Mouse (Mus musculus) intestine, embryonic 16.5 days (tissue): ENCODE results near the gene Zfp518b. TPM values are rescaled to one million over a fixed set of nuclear protein-coding genes. Genes with fewer than 3 reads are reported as not detected.

ENCODE experiments used
- ATAC-seq: fragments of 200-750 bp; cut with Nextera tagmentation; 2 replicates; pipeline ENCODE4 v1.8.0; 2017; ENCODE audit warnings: moderate TSS enrichment, moderate library complexity
- H3K27ac ChIP-seq: fragments of 300-500 bp; sonication (generic); 2 replicates; pipeline ENCODE4 v1.5.1; 2014; ENCODE audit warnings: mild to moderate bottlenecking, low read length
- H3K27me3 ChIP-seq: fragments of 300-500 bp; sonication (generic); replicated peaks from 2 replicates; pipeline ENCODE4 v1.6.1; 2014; ENCODE audit warnings: low read length, control low read depth, mixed read lengths; ENCODE audit not compliant: control insufficient read depth, insufficient read depth
- H3K36me3 ChIP-seq: fragments of 300-500 bp; sonication (generic); 2 replicates; pipeline ENCODE4 v1.6.1; 2014; ENCODE audit warnings: low read length, control low read depth; ENCODE audit not compliant: control insufficient read depth, insufficient read depth
- H3K4me1 ChIP-seq: fragments of 300-500 bp; sonication (generic); 2 replicates; pipeline ENCODE4 v1.6.1; 2014; ENCODE audit warnings: low read length, control low read depth, mixed read lengths; ENCODE audit not compliant: control insufficient read depth, insufficient read depth
- H3K4me2 ChIP-seq: fragments of 300-500 bp; sonication (generic); 2 replicates; pipeline ENCODE4 v1.6.1; 2014; ENCODE audit warnings: low read depth, low read length, control low read depth
- H3K4me3 ChIP-seq: fragments of 300-500 bp; sonication (generic); 2 replicates; pipeline ENCODE4 v1.5.1; 2014; ENCODE audit warnings: mild to moderate bottlenecking, low read length
- H3K9ac ChIP-seq: fragments of 300-500 bp; sonication (generic); 2 replicates; pipeline ENCODE4 v1.6.1; 2014; ENCODE audit warnings: low read depth, low read length
- H3K9me3 ChIP-seq: fragments of 300-500 bp; sonication (generic); 2 replicates; pipeline ENCODE4 v1.6.1; 2016; ENCODE audit warnings: low read length, control low read depth; ENCODE audit not compliant: control insufficient read depth
- WGBS: fragments of 180-500 bp; shearing (Covaris S2); extraction: QIAGEN DNeasy Blood & Tissue Kit; methylation state at CpG from one replicate; pipeline ENCODE4 v1.1.7; 2014; 5-methylcytosine and 5-hydroxymethylcytosine counted together
- polyA plus RNA-seq: library from polyadenylated mRNA; unstranded; fragments of >200 nt; fragmentation: Nextera tagmentation; extraction: Ambion mirVana; gene quantifications from 2 replicates; pipeline ENCODE4 v1.2.1, GENCODE M21; 2015

Zfp518b gene
- polyA plus RNA-seq, 1 experiment from 2014 or later: 10.0 TPM

DNA sequence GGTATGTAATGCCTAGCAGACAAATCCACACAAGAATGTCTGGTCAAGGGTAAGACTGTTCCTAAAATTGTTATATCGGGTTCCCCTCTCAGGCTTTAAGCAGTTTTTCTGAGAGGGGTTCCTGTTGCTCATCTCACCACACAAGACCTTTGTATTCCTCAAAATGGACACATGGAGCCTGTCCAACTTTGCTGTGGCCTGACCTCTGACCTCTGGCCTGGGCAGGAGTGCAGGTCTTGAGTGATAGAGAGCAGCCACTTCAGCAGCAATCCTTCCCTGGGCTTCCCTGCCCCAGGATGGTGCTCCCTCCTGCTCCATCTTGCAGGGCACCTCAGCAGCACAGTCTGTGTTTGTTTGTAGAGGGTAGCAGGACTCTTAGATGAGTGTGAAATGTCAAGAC is 48.9 kb downstream of the Zfp518b start:
- ATAC-seq: no peak

DNA sequence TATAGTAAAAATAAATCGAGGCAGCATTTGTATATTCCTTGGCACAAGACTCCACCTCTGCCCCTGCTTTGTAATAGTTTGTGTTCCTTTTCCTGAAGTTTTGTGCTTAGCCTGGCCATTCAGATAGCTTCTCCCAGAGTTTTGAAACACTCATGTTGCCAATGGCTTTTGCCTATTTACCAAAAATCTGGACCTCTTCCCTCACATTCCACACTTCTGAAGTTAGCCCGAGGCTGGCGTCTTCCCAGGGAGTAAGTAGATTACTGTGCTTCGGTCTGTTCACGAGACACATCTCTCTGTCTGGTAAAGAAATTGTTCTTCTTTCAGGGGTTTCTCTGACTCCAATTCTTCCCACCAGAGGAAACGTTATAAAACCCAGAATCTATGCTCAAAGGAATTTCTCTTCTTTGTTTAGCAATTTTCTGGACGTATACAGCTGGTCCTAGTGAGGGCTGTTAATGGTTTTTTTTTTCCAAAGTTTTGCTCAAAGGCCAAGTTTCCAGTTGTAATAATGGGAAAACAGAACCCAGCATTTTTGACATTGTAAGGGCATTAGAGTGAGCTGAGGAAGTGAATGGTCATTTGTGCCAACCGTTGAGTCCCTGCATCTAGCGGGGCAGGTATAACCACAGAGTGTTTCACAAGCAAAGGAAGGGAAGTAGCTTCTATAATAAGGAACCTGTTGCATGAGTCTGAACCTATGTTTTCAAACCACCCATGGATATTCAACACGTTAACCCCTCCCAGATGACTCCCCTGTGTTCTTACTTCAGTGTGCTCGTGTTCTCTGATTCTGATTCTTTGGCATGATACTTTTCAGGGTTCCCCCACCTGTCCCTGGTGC is 50.1 kb downstream of the Zfp518b start:
- H3K9ac ChIP-seq: no peak overlapping the region
- no peak for ATAC-seq
- H3K9me3 ChIP-seq: no peaks in the 10 kb centered on the region
- no peak overlapping the region for H3K4me3 ChIP-seq
- 66% methylated on average over 11 of the region's 11 CpGs for WGBS
- no peaks in the 10 kb centered on the region for H3K27me3 ChIP-seq
- H3K4me1 ChIP-seq: no peaks in the 10 kb centered on the region
- H3K27ac ChIP-seq: no peak overlapping the region
- no peak overlapping the region for H3K4me2 ChIP-seq
- no peaks in the 10 kb centered on the region for H3K36me3 ChIP-seq

More for the DNA sequence above, 48.9 kb downstream of the Zfp518b start:
- H3K9me3 ChIP-seq: no peaks in the 10 kb centered on the region
- no peak overlapping the region for H3K4me2 ChIP-seq
- H3K4me3 ChIP-seq: no peak overlapping the region
- H3K27ac ChIP-seq: no peak overlapping the region
- no peak overlapping the region for H3K9ac ChIP-seq
- H3K4me1 ChIP-seq: no peaks in the 10 kb centered on the region
- 63% methylated on average over 1 of the region's 1 CpGs for WGBS
- H3K27me3 ChIP-seq: no peaks in the 10 kb centered on the region
- no peaks in the 10 kb centered on the region for H3K36me3 ChIP-seq

GRCm38 (mm10) chr5:38632463-38633449 is 51.9 kb downstream of the Zfp518b start:
- H3K4me2 ChIP-seq: no peak overlapping the region
- H3K27ac ChIP-seq: no peak overlapping the region
- H3K27me3 ChIP-seq: no peaks in the 10 kb centered on the region
- 0 out of 2 replicates have a peak, but pooled peaks have one; percentile 23 for ATAC-seq
- no peak overlapping the region for H3K9ac ChIP-seq
- WGBS: 65% methylated on average over 13 of the region's 13 CpGs
- no peaks in the 10 kb centered on the region for H3K9me3 ChIP-seq
- no peak overlapping the region for H3K4me3 ChIP-seq
- H3K4me1 ChIP-seq: no peaks in the 10 kb centered on the region
- H3K36me3 ChIP-seq: no peaks in the 10 kb centered on the region

DNA sequence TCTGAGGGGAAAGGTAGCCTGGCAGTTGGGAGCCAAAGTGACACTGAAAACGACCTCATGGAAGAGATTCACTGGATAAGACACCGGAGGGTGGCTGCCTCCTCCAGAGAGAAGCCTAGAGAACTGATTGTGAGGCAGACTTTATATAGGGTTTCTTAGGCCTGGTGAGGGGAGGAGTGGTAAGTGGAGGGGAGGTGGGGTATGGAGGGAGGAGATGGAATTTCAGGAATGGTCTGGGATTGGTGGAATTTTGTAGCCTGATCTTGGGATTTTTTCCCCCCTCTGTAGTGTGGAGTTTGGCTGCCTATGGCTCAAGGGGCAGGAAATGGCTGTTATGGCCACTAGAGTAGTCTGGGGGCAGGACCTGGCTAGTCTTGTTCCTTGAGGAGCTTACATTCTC is 56.6 kb downstream of the Zfp518b start:
- Histone ChIP-seq H3K27me3 (no peaks in the 10 kb centered on the region), H3K4me1 (no peaks in the 10 kb centered on the region), H3K4me2 (no peak overlapping the region), H3K9ac (no peak overlapping the region), H3K4me3 (no peak overlapping the region), H3K36me3 (no peaks in the 10 kb centered on the region), H3K9me3 (no peaks in the 10 kb centered on the region), H3K27ac (no peak overlapping the region)
- ATAC-seq: no peak
- 46% methylated on average over 2 of the region's 2 CpGs for WGBS

DNA sequence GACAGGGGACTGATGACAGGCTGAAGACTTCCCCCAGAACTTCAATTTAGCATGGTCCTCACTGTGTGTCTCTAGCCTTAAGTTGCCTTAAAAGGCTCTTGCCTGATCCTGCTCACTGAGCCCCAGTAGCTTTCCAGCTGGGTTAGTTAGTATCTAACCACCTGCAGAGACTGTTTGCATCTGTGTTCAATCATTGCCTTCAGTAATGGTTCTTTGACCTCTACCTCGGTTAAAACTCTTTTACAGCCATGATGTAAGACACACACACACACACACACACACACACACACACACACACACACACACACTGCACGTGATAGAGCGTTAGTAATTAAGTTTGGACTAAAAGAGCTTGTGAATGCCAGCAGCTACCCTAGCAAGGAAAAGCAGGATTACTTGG is 57.7 kb downstream of the Zfp518b start:
- ATAC-seq: no peak
- Histone ChIP-seq H3K4me3 (no peak overlapping the region), H3K27ac (no peak overlapping the region), H3K27me3 (no peaks in the 10 kb centered on the region), H3K9me3 (no peaks in the 10 kb centered on the region), H3K36me3 (no peaks in the 10 kb centered on the region), H3K9ac (no peak overlapping the region), H3K4me1 (no peaks in the 10 kb centered on the region), H3K4me2 (no peak overlapping the region)
- whole genome bisulfite sequencing: 53% methylated on average over 3 of the region's 3 CpGs

GRCm38 (mm10) chr5:38620783-38621182 is 63.8 kb downstream of the Zfp518b start:
- no peaks in the 10 kb centered on the region for H3K4me1 ChIP-seq
- ATAC-seq: no peak
- 27% methylated on average over 5 of the region's 5 CpGs for WGBS

GRCm38 (mm10) chr5:38618908-38619307 is 65.7 kb downstream of the Zfp518b start:
- Histone ChIP-seq H3K36me3 (no peaks in the 10 kb centered on the region), H3K9ac (no peak overlapping the region), H3K27ac (no peak overlapping the region), H3K9me3 (no peaks in the 10 kb centered on the region), H3K4me1 (no peaks in the 10 kb centered on the region), H3K4me3 (no peak overlapping the region), H3K27me3 (no peaks in the 10 kb centered on the region), H3K4me2 (no peak overlapping the region)
- ATAC-seq: no peak
- WGBS: 50% methylated on average over 3 of the region's 3 CpGs

More at GRCm38 (mm10) chr5:38620783-38621182, 63.8 kb downstream of the Zfp518b start:
- Histone ChIP-seq H3K4me3 (no peak overlapping the region), H3K27me3 (no peaks in the 10 kb centered on the region), H3K36me3 (no peaks in the 10 kb centered on the region), H3K27ac (no peak overlapping the region), H3K9ac (no peak overlapping the region), H3K4me2 (no peak overlapping the region), H3K9me3 (no peaks in the 10 kb centered on the region)
